Mouse (Mus musculus): ENCODE measurements around the gene Rbm8a. TPM values are rescaled to one million over a fixed set of nuclear protein-coding genes. Genes with fewer than 3 reads are reported as not detected.
"Not testable (repeated sequence)": the region's sequence is repeated elsewhere in the genome, so short reads cannot be mapped to it uniquely, and the experiment has no call there.

Gene Rbm8a
- polyA plus RNA-seq, 1 experiment from 2014 or later: 50.9 TPM

GRCm38 (mm10) chr3:96647365-96647764 lies 17.6 kb downstream of the Rbm8a start:
- 63% methylated on average over 3 of the region's 3 CpGs for WGBS (ENCODE audit: insufficient replicate concordance)
- H3K9ac ChIP-seq: no peak overlapping the region

GRCm38 (mm10) chr3:96660901-96661300 lies 31.2 kb downstream of the Rbm8a start:
- WGBS (ENCODE audit: insufficient replicate concordance): 43% methylated on average over 2 of the region's 2 CpGs
- Histone ChIP-seq H3K4me2 (no peak overlapping the region), H3K4me3 (replicated peaks) (no peak overlapping the region), H3K27ac (replicated peaks) (no peak overlapping the region), H3K36me3 (replicated peaks) (no peaks in the 10 kb centered on the region), H3K9me3 (replicated peaks) (no peaks in the 10 kb centered on the region), H3K27me3 (no peaks in the 10 kb centered on the region), H3K4me1 (replicated peaks) (peaks cover 8% of the 10 kb centered on the region), H3K9ac (no peak overlapping the region)
- no peak for ATAC-seq (ENCODE audit: insufficient read depth)

More at GRCm38 (mm10) chr3:96647365-96647764, 17.6 kb downstream of the Rbm8a start:
- peaks cover 21% of the 10 kb centered on the region for H3K36me3 ChIP-seq (replicated peaks)
- H3K27me3 ChIP-seq: no peaks in the 10 kb centered on the region
- no peak for ATAC-seq (ENCODE audit: insufficient read depth)
- H3K9me3 ChIP-seq (replicated peaks): no peaks in the 10 kb centered on the region
- H3K27ac ChIP-seq (replicated peaks): no peak overlapping the region
- H3K4me2 ChIP-seq: no peak overlapping the region
- no peaks in the 10 kb centered on the region for H3K4me1 ChIP-seq (replicated peaks)
- H3K4me3 ChIP-seq (replicated peaks): no peak overlapping the region

GRCm38 (mm10) chr3:96662731-96663316 lies 33.1 kb downstream of the Rbm8a start:
- Histone ChIP-seq H3K9me3 (replicated peaks) (no peaks in the 10 kb centered on the region), H3K36me3 (replicated peaks) (no peaks in the 10 kb centered on the region), H3K4me3 (replicated peaks) (no peak overlapping the region), H3K27ac (replicated peaks) (no peak overlapping the region), H3K4me1 (replicated peaks) (peaks cover 8% of the 10 kb centered on the region), H3K27me3 (0 out of 2 replicates have a peak, but pooled peaks cover 7% of the 10 kb centered on the region), H3K4me2 (no peak overlapping the region), H3K9ac (no peak overlapping the region)
- no peak for ATAC-seq (ENCODE audit: insufficient read depth)
- 59% methylated on average over 8 of the region's 8 CpGs for WGBS (ENCODE audit: insufficient replicate concordance)

GRCm38 (mm10) chr3:96663432-96664239 lies 33.9 kb downstream of the Rbm8a start:
- H3K27ac ChIP-seq (replicated peaks): no peak overlapping the region
- WGBS (ENCODE audit: insufficient replicate concordance): 5% methylated on average over 16 of the region's 18 CpGs
- peak overlapping the region; percentile 54 for H3K4me2 ChIP-seq
- H3K4me1 ChIP-seq (replicated peaks): peaks cover 8% of the 10 kb centered on the region
- H3K9ac ChIP-seq: no peak overlapping the region
- no peaks in the 10 kb centered on the region for H3K36me3 ChIP-seq (replicated peaks)
- H3K4me3 ChIP-seq (replicated peaks): peak overlapping the region; percentile 17
- H3K9me3 ChIP-seq (replicated peaks): no peaks in the 10 kb centered on the region
- no peak for ATAC-seq (ENCODE audit: insufficient read depth)
- H3K27me3 ChIP-seq: 0 out of 2 replicates have a peak, but pooled peaks cover 7% of the 10 kb centered on the region

- H3K4me3 ChIP-seq (replicated peaks); H3K36me3 ChIP-seq (replicated peaks); H3K9ac ChIP-seq; H3K27ac ChIP-seq (replicated peaks); H3K4me2 ChIP-seq; H3K9me3 ChIP-seq (replicated peaks); ATAC-seq (ENCODE audit: insufficient read depth): not testable (repeated sequence)
- H3K27me3 ChIP-seq: peaks cover 27% of the 10 kb centered on the region
- 70% methylated on average over 7 of the region's 7 CpGs for WGBS (ENCODE audit: insufficient replicate concordance)
- H3K4me1 ChIP-seq (replicated peaks): peaks cover 22% of the 10 kb centered on the region
Observed at GRCm38 (mm10) chr3:96665732-96666363, 36.1 kb downstream of the Rbm8a start.

GRCm38 (mm10) chr3:96666916-96667315 lies 37.2 kb downstream of the Rbm8a start:
- Histone ChIP-seq H3K4me3 (replicated peaks) (no peak overlapping the region), H3K4me2 (no peak overlapping the region), H3K27ac (replicated peaks) (no peak overlapping the region), H3K36me3 (replicated peaks) (no peaks in the 10 kb centered on the region), H3K4me1 (replicated peaks) (peaks cover 22% of the 10 kb centered on the region), H3K27me3 (peaks cover 37% of the 10 kb centered on the region), H3K9me3 (replicated peaks) (no peaks in the 10 kb centered on the region), H3K9ac (no peak overlapping the region)
- WGBS (ENCODE audit: insufficient replicate concordance): 74% methylated on average over 5 of the region's 5 CpGs
- ATAC-seq (ENCODE audit: insufficient read depth): no peak

- Histone ChIP-seq H3K4me3 (replicated peaks) (no peak overlapping the region), H3K9me3 (replicated peaks) (no peaks in the 10 kb centered on the region), H3K36me3 (replicated peaks) (no peaks in the 10 kb centered on the region), H3K27ac (replicated peaks) (no peak overlapping the region), H3K27me3 (peaks cover 41% of the 10 kb centered on the region), H3K9ac (no peak overlapping the region), H3K4me1 (replicated peaks) (peaks cover 22% of the 10 kb centered on the region), H3K4me2 (no peak overlapping the region)
- no peak for ATAC-seq (ENCODE audit: insufficient read depth)
- 20% methylated on average over 1 of the region's 1 CpGs for WGBS (ENCODE audit: insufficient replicate concordance)
Observed at GRCm38 (mm10) chr3:96667316-96667715, 37.6 kb downstream of the Rbm8a start.

- no peak for ATAC-seq (ENCODE audit: insufficient read depth)
- H3K9me3 ChIP-seq (replicated peaks): no peaks in the 10 kb centered on the region
- no peak overlapping the region for H3K4me2 ChIP-seq
- no peak overlapping the region for H3K27ac ChIP-seq (replicated peaks)
- 83% methylated on average over 5 of the region's 5 CpGs for WGBS (ENCODE audit: insufficient replicate concordance)
- H3K36me3 ChIP-seq (replicated peaks): no peaks in the 10 kb centered on the region
- peaks cover 41% of the 10 kb centered on the region for H3K27me3 ChIP-seq
- no peak overlapping the region for H3K9ac ChIP-seq
- peaks cover 18% of the 10 kb centered on the region for H3K4me1 ChIP-seq (replicated peaks)
- no peak overlapping the region for H3K4me3 ChIP-seq (replicated peaks)
Observed at GRCm38 (mm10) chr3:96668424-96669067, 38.8 kb downstream of the Rbm8a start.

- H3K36me3 ChIP-seq (replicated peaks): no peaks in the 10 kb centered on the region
- H3K9me3 ChIP-seq (replicated peaks): no peaks in the 10 kb centered on the region
- peak within 1 kb of the TSS; percentile 47 for H3K4me3 ChIP-seq (replicated peaks)
- no peak within 1 kb of the TSS for H3K27ac ChIP-seq (replicated peaks)
- peaks cover 48% of the 10 kb centered on the region for H3K27me3 ChIP-seq
- ATAC-seq (ENCODE audit: insufficient read depth): peak; percentile 90
- 3% methylated on average over 35 of the region's 35 CpGs for WGBS (ENCODE audit: insufficient replicate concordance)
- peak within 1 kb of the TSS; percentile 76 for H3K4me2 ChIP-seq
- peaks cover 14% of the 10 kb centered on the region for H3K4me1 ChIP-seq (replicated peaks)
- H3K9ac ChIP-seq: peak within 1 kb of the TSS; percentile 15; the same call in 1 of the 2 replicates
Observed at GRCm38 (mm10) chr3:96669727-96670468, 40.2 kb downstream of the Rbm8a start, which contains the start of gene Ankrd35. Ankrd35 (plus strand) TSS chr3:96670131.

GRCm38 (mm10) chr3:96671519-96671918 lies 41.8 kb downstream of the Rbm8a start:
- Histone ChIP-seq H3K27me3 (peaks cover 48% of the 10 kb centered on the region), H3K4me2 (no peak overlapping the region), H3K4me1 (replicated peaks) (peaks cover 14% of the 10 kb centered on the region), H3K4me3 (replicated peaks) (no peak overlapping the region), H3K9ac (no peak overlapping the region), H3K36me3 (replicated peaks) (no peaks in the 10 kb centered on the region), H3K9me3 (replicated peaks) (no peaks in the 10 kb centered on the region), H3K27ac (replicated peaks) (no peak overlapping the region)
- 82% methylated on average over 5 of the region's 5 CpGs for WGBS (ENCODE audit: insufficient replicate concordance)
- no peak for ATAC-seq (ENCODE audit: insufficient read depth)

Measured in liver, embryonic 15.5 days (tissue).